Mouse (Mus musculus) cortical plate, adult 2 months (tissue): Measurements from ENCODE around the gene Slc35d2. TPM values are rescaled to one million over a fixed set of nuclear protein-coding genes. Genes with fewer than 3 reads are reported as not detected.
A peak's percentile ranks its signal among the peaks of the same experiment; 100 is the strongest.

Experiments used
- H3K27ac ChIP-seq: fragments of 200-500 bp; 2 replicates; pipeline ENCODE4 v1.5.1; 2012; ENCODE audit warnings: low read length, control low read depth, inconsistent platforms; ENCODE audit not compliant: insufficient read depth
- H3K4me1 ChIP-seq: fragments of 200-500 bp; 2 replicates; pipeline ENCODE4 v1.6.1; 2011; ENCODE audit warnings: low read length; ENCODE audit not compliant: control insufficient read depth, insufficient read depth
- H3K4me3 ChIP-seq: fragments of 200-500 bp; 2 replicates; pipeline ENCODE4 v1.5.1; 2011; ENCODE audit warnings: mild to moderate bottlenecking, low read length, control low read depth; ENCODE audit not compliant: insufficient read depth
- CTCF ChIP-seq: fragments of 200-500 bp; IDR thresholded peaks from 2 replicates; pipeline ENCODE4 v1.5.1; 2011; ENCODE audit warnings: mild to moderate bottlenecking, control low read depth, low read length; ENCODE audit not compliant: insufficient read depth; ENCODE audit errors: extremely low read depth
- POLR2A ChIP-seq: fragments of 200-500 bp; IDR thresholded peaks from 2 replicates; pipeline ENCODE4 v1.6.1; 2011; ENCODE audit warnings: mild to moderate bottlenecking, low read length, control low read depth; ENCODE audit not compliant: insufficient read depth; ENCODE audit errors: extremely low read depth
- polyA plus RNA-seq: library from polyadenylated mRNA; depleted of rRNA; stranded (reverse); fragments of >200 nt; gene quantifications from 2 replicates; pipeline ENCODE4 v1.2.3, GENCODE M21; 2012

Slc35d2 gene
- polyA plus RNA-seq, 1 experiment = 1.6 TPM

GRCm38 (mm10) chr13:64120760-64121159, 8.4 kb downstream of the Slc35d2 start:
- Histone ChIP-seq H3K27ac (no peak overlapping the region), H3K4me1 (no peaks in the 10 kb centered on the region), H3K4me3 (no peak overlapping the region)
- no peak for TF ChIP-seq POLR2A
- TF ChIP-seq CTCF = no peak

- TF ChIP-seq CTCF (no peak), POLR2A (no peak)
- Histone ChIP-seq H3K4me1 (no peaks in the 10 kb centered on the region), H3K27ac (no peak overlapping the region), H3K4me3 (no peak overlapping the region)
These were observed 11.7 kb downstream of the Slc35d2 start for GRCm38 (mm10) chr13:64117442-64117841.

- Histone ChIP-seq H3K4me1 (no peaks in the 10 kb centered on the region), H3K4me3 (no peak overlapping the region), H3K27ac (no peak overlapping the region)
- TF ChIP-seq POLR2A = no peak
- TF ChIP-seq CTCF = no peak
These were observed 18.7 kb downstream of the Slc35d2 start for GRCm38 (mm10) chr13:64110421-64110820.

GRCm38 (mm10) chr13:64108381-64108850, 20.8 kb downstream of the Slc35d2 start:
- no peak overlapping the region for H3K27ac ChIP-seq
- no peak overlapping the region for H3K4me3 ChIP-seq
- TF ChIP-seq POLR2A (no peak), CTCF (no peak)
- H3K4me1 ChIP-seq = no peaks in the 10 kb centered on the region

GRCm38 (mm10) chr13:64107535-64107934, 21.6 kb downstream of the Slc35d2 start:
- Histone ChIP-seq H3K4me3 (no peak overlapping the region), H3K4me1 (no peaks in the 10 kb centered on the region), H3K27ac (no peak overlapping the region)
- no peak for TF ChIP-seq CTCF
- no peak for TF ChIP-seq POLR2A

- TF ChIP-seq CTCF (no peak), POLR2A (no peak)
- Histone ChIP-seq H3K4me3 (no peak overlapping the region), H3K27ac (no peak overlapping the region), H3K4me1 (no peaks in the 10 kb centered on the region)
These were observed 22.1 kb downstream of the Slc35d2 start for GRCm38 (mm10) chr13:64107105-64107504.

- TF ChIP-seq POLR2A (no peak), CTCF (no peak)
- Histone ChIP-seq H3K4me1 (no peaks in the 10 kb centered on the region), H3K4me3 (no peak overlapping the region), H3K27ac (no peak overlapping the region)
These were observed 23.5 kb downstream of the Slc35d2 start for GRCm38 (mm10) chr13:64105690-64106089.

GRCm38 (mm10) chr13:64100186-64100585, 29.0 kb downstream of the Slc35d2 start:
- Histone ChIP-seq H3K27ac (no peak overlapping the region), H3K4me3 (no peak overlapping the region), H3K4me1 (no peaks in the 10 kb centered on the region)
- TF ChIP-seq CTCF (peak; percentile 45; the same call in 1 of the 2 replicates), POLR2A (no peak)

GRCm38 (mm10) chr13:64098992-64099391, 30.2 kb downstream of the Slc35d2 start:
- no peaks in the 10 kb centered on the region for H3K4me1 ChIP-seq
- no peak for TF ChIP-seq POLR2A
- peak; percentile 45 for TF ChIP-seq CTCF
- H3K4me3 ChIP-seq = no peak overlapping the region
- H3K27ac ChIP-seq = no peak overlapping the region

- Histone ChIP-seq H3K4me3 (no peak overlapping the region), H3K27ac (no peak overlapping the region), H3K4me1 (no peaks in the 10 kb centered on the region)
- TF ChIP-seq CTCF = peak; percentile 61
- TF ChIP-seq POLR2A = no peak
These were observed 35.8 kb downstream of the Slc35d2 start for GRCm38 (mm10) chr13:64093341-64093740.
